Mouse (Mus musculus): ENCODE data around the gene Dennd2c.
"Not testable (repeated sequence)": the region's sequence is repeated elsewhere in the genome, so short reads cannot be mapped to it uniquely, and the experiment has no call there.

The Dennd2c gene

DNA sequence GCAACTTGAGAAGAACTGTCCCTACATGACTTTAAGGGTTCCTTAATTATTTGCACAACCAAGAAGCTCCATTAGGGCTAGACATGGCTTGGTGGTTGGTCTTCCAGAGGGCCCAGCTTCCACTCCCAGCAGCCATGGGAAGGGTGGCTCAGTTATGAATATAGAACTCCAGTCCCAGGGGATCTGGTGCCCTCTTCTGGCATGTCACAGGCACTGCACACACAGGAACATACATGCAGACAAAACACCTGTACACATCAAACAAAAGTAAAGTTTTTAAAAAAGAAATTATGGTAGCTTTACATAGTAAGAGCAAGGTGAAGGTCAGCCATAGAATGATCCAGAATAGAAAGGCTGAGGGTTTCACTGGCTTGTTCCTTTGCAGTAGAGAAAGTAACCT is 51.4 kb downstream of the Dennd2c start:
- DNase-seq (ENCODE audit: inconsistent age in 2 of 2, low spot score in 1 of 2): no peak

- no peak for DNase-seq (ENCODE audit: inconsistent age in 2 of 2, low spot score in 1 of 2)
Observed at GRCm38 (mm10) chr3:103159232-103159900, 57.0 kb downstream of the Dennd2c start.

DNA sequence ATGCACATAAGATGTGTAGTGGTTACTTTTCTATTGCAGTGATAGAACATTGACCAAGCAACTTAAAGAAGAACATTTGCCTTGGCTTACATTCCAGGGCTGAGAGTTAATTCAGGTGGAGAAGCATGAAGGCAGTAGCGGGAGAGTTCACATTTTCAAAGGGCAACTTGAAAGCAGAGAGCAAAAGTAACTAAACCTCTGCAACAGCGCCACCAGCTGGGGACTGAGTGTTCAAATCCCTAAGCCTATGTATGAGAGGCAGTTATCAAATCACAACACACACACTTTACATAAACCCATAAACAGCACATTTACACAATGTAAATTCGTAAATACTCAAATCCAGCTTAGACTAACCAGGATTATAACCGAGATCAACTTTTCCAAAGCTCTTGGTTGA is 67.4 kb downstream of the Dennd2c start:
- peak; percentile 63 to 91 for DNase-seq (ENCODE audit: inconsistent age in 2 of 2, low spot score in 1 of 2)

- peak; percentile 98 to 99 for DNase-seq (ENCODE audit: inconsistent age in 2 of 2, low spot score in 1 of 2)
Observed at GRCm38 (mm10) chr3:103171505-103172267, 69.3 kb downstream of the Dennd2c start, which contains the start of gene Bcas2. TSS of gene Bcas2 (plus strand) at chr3:103171655.

DNA sequence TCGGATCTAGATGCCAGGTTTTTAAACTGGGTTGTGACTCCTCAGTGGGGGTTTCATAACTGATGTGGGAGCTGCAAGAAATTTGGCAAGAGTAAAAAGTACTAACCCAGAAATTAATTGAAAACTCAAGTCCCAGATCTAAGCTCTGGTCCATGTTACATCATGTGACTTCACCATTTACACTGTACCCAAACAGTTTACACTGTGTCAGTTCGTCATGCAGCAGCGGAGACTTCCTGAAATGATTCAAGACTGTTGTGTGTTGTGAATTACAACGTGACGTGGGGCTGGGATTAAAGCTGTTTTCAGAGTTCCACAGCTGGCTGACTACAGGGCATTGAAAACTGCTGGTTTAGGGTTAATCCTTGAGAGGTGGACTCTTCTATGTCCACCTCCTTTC is 70.2 kb downstream of the Dennd2c start:
- DNase-seq (ENCODE audit: inconsistent age in 2 of 2, low spot score in 1 of 2): no peak

DNA sequence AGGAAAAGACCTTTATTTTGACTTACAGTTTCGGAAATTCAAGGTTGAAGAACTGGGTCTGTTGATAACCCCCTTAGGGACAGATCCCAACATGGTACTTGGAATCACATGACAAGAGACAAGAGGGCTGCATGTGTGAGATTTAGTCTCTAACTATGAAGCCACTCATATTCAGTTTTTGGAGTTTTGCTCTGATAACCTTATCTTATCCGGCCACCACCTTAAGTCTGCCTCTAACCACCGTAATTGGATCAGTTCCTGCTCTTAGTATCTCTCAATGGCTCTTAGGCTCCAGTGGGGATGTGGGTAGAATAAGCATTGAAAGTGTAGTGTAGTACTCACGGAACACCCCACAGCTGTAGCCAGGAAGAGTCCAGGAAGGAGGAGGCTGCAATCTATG is 74.3 kb downstream of the Dennd2c start:
- DNase-seq (ENCODE audit: inconsistent age in 2 of 2, low spot score in 1 of 2): no peak

- no peak for DNase-seq (ENCODE audit: inconsistent age in 2 of 2, low spot score in 1 of 2)
Observed at GRCm38 (mm10) chr3:103179527-103179926, 77.1 kb downstream of the Dennd2c start.

- no peak for DNase-seq (ENCODE audit: inconsistent age in 2 of 2, low spot score in 1 of 2)
Observed at GRCm38 (mm10) chr3:103181171-103181570, 78.8 kb downstream of the Dennd2c start.

DNA sequence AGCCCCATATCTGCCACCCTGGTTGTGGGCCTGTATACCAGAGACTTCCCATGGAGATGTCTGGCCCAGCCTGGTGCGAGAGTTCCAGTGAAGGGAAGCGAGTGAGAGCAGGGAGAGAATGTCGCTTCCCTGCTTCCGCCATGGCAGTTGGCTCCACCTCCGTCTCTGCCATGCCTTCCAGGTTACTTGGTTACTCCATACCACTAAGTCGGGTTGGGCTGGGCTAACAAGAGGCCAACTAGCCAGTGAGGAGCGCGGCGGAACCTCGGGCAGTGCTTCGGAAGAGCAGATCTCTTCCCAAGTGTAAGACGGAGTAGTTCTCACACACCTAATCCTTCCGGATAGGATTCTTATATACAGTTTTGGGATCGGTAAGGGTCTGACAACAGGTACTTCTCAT is 80.4 kb downstream of the Dennd2c start:
- DNase-seq (ENCODE audit: inconsistent age in 2 of 2, low spot score in 1 of 2): no peak

- DNase-seq (ENCODE audit: inconsistent age in 2 of 2, low spot score in 1 of 2): not testable (repeated sequence)
Observed at GRCm38 (mm10) chr3:103184467-103184866, 82.1 kb downstream of the Dennd2c start.

DNA sequence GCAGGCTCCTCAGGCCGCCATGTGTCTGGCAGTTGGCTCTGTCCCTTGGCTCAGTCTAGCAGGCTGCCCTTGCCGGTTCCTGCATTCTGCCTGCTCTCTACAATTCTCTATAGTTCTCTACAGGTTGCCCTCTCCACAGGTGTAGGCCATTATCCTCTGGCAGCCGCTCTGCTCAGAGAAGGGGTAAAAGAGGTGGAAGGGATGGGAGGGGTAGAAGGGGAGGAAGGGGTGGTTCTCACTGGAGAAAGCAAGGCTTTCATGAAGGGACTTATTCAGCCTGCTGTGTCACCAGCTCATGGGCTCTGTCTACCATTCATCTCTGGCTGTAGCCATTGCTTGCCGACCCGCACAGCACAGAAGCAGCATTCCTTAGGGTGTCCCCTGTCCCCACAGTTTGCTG is 86.0 kb downstream of the Dennd2c start:
- DNase-seq (ENCODE audit: inconsistent age in 2 of 2, low spot score in 1 of 2): no peak

GRCm38 (mm10) chr3:103188856-103189255 is 86.5 kb downstream of the Dennd2c start:
- no peak for DNase-seq (ENCODE audit: inconsistent age in 2 of 2, low spot score in 1 of 2)

DNA sequence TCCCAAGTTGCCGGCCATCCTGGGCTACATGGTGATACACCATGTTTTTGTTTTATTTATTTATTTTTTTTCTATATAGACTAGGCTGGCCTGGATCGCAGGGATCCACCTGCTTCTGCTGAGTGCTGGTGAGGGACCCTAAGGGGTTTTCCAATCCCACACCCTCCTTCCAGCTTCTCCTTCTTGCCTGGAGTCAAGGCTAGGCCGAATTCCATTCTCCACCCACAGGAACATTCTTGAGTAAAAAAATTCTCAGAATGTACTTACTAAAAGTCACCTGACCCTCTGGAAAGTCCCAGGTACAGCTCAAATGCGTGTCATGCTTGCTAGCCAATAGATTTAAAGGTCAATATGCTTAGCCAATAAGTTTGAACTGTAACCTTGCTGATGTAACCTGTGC is 89.8 kb downstream of the Dennd2c start:
- no peak for DNase-seq (ENCODE audit: inconsistent age in 2 of 2, low spot score in 1 of 2)

- DNase-seq (ENCODE audit: inconsistent age in 2 of 2, low spot score in 1 of 2): no peak
Observed at GRCm38 (mm10) chr3:103193186-103193585, 90.8 kb downstream of the Dennd2c start.

DNA sequence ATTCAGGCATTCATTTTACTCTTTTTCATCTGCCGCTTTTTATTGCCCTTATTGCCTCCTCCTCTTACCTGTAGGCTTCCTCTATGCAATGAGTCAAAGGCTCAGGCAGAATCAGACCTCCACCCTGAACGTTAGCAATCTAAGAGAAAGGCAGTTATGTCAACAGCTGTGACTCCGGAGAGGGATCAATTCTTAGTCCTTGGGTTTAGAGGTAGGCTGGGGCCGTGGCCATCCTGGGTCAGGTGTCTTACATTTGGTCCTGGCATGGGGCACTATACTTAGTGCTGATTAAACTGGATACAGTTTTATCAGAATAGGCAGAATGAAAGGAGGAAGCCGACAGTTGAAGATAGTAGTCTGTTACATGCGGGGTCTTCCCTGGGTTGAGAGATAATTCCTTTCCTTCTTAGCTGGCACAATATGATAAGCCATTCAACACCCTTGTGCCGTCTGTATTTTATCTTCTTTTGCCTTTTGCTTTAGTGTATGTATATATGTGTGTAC is 94.0 kb downstream of the Dennd2c start:
- no peak for DNase-seq (ENCODE audit: inconsistent age in 2 of 2, low spot score in 1 of 2)

DNA sequence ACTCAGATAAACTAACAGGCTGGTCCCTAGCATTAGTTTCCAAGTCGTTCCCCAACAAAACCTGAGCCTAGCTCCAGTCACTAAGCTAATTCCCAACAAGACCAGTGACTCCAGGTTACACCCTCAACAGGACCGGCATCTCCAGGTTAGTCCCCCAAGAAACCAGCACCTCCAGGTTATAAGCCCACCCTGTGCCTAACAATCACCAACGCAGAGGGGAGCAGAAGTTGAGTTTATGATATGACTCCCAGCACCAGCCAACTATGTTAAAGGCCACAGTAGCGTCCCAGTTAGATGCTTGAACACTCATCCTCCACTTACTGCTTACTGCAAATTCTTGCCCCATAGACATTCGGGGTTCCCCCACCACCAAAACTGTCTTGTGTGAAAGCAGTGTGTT is 97.0 kb downstream of the Dennd2c start:
- DNase-seq (ENCODE audit: inconsistent age in 2 of 2, low spot score in 1 of 2): no peak

DNA sequence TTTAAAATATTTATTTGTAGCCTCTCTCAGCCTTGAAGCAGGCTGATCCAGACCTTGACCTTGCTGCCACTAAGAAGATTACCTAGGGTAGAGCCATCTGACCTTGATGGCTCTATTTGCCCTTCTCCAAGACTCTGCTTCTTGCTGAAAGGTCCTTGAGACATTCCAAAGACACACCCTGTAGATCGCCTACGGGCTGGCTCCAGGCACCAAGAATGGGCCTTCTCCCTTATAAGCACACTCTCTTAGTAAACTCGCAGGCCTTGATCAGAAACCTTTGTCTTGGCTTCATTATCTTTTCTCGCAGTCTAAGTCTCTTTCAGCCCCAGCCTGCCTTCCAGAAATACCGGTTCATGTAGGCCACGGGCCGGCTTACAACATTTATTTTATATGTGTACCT is 98.7 kb downstream of the Dennd2c start:
- not testable (repeated sequence) for DNase-seq (ENCODE audit: inconsistent age in 2 of 2, low spot score in 1 of 2)

DNA sequence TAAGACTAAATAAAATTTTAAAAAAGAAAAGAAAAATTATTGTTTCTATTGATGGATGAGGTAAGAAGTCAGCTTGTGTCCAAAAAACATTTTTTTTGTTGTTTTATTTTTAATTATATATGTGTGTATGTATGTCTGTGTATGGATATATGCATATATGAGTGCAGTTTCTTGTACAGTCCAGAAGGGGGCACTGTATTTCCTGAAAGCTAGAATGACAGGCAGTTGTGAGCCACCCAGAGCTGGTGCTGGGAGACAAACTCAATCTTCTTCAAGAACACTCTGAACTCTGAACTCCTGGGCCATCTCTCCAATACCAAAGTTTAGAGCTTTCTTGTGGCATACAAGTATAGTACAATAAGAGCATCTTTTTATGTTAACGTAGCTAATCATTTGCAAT is 101.2 kb downstream of the Dennd2c start:
- no peak for DNase-seq (ENCODE audit: inconsistent age in 2 of 2, low spot score in 1 of 2)

DNA sequence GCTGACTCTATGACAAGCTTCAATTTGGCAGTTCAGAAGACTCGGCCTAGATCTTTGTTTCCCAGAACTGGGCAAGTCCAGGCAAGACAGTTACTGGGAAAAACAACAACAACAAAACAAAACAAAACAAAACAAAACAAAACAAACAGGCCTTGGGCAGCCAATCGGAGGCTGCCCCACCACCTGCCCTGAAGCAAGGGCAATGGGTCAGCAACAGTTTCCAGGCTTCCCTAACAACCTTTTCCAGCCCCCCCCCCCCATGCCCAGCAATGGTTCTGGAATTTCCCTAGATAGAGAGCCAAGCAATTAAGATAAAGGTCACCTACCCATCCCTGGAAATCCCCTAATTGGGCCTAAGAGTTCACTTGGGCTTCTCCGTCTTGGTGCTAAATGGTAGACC is 102.0 kb downstream of the Dennd2c start:
- no peak for DNase-seq (ENCODE audit: inconsistent age in 2 of 2, low spot score in 1 of 2)

- no peak for DNase-seq (ENCODE audit: inconsistent age in 2 of 2, low spot score in 1 of 2)
Observed at GRCm38 (mm10) chr3:103206393-103206792, 104.0 kb downstream of the Dennd2c start.

DNA sequence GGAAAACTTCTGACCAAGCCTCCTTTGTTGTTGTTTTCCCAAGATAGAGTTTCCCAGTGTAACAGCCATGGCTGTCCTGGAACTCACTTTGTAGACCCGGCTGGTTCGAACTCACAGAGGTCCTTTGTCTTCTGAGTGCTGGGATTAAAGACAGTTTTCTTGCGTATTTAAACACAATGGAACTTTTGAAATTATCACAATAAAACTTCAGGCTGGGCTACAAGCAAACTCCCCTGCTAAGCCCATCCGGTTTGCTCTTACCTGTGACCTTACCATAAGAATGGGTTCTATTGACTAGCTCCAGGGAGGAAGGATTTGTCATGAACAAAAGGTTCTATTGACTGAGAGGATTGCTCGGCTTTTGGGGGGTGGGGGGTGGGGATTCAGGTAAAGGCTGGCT is 105.3 kb downstream of the Dennd2c start:
- DNase-seq (ENCODE audit: inconsistent age in 2 of 2, low spot score in 1 of 2): no peak

DNA sequence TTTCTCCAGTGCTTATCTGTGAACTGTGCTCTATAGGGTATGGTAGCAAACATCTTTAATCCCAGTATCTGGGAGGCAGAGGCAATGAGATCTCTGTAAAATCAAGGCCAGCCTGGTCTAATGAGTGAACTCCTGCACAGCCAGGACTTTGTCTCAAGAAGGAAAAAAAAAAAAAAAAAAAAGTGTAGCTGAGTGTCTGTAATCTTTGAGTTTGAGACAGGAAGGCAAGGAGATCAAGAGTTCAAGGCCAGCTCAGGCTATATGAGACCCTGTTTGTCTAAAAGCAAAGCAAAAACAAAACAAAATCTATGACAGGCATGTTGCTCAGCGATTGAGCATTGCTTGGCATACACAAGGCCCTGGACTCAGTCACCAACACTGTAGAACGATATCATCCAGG is 105.8 kb downstream of the Dennd2c start:
- no peak for DNase-seq (ENCODE audit: inconsistent age in 2 of 2, low spot score in 1 of 2)
